Mouse (Mus musculus): ENCODE results near the gene Znhit3. TPM values are rescaled to one million over a fixed set of nuclear protein-coding genes. Genes with fewer than 3 reads are reported as not detected.
"Not testable (repeated sequence)": the region's sequence is repeated elsewhere in the genome, so short reads cannot be mapped to it uniquely, and the experiment has no call there.

Gene Znhit3
- polyA plus RNA-seq, 1 experiment from 2014 or later, result 65.9 TPM

DNA sequence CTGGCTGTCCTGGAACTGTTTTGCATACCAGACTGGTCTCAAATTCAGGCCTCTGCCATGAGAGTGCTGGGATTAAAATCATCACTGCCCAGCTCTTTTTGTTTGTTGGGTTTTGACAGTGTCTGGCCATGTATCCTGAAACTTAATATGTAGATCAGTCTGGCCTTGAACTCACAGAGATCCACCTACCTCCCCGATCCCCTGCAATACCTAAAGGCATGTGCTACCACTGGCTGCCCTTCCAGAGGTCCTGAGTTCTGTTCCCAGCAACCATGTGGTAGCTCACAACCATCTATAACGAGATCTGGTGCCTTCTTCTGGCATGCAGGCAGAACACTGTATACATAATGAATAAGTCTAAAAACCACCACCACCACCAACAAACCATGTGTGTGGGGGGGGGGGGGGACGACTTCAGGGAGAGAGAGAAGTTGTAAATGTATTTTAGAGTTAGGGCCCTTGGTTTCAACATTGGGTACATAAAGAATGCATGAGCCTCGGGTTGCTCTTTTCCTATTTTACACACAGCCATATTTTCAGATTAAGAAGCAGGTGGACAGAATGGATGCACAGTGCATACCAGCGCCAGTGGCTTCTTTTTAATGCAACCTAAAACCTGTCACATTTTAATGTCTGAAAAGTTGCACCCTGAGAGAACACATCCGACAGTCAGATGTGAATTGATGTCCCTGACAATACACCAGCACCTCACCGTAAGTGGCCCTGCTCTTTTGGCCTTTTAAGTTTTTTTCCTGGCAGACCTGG lies 37.0 kb downstream of the Znhit3 start:
- peak overlapping the region; percentile 63 for H3K4me3 ChIP-seq (ENCODE audit: low read depth, low read length)
- no peak for ATAC-seq (replicated peaks; ENCODE audit: low FRiP score, low TSS enrichment, low read depth)
- peaks cover 7% of the 10 kb centered on the region; the same call in 1 of the 2 replicates for H3K4me1 ChIP-seq (replicated peaks; ENCODE audit: control insufficient read depth, insufficient read depth, low read length)
- peaks cover 8% of the 10 kb centered on the region; the same call in 1 of the 2 replicates for H3K36me3 ChIP-seq (ENCODE audit: control insufficient read depth, insufficient read depth, low read length)
- WGBS, result 21% methylated on average over 7 of the region's 7 CpGs
- no peaks in the 10 kb centered on the region for H3K27me3 ChIP-seq (replicated peaks; ENCODE audit: control insufficient read depth, insufficient read depth, low read length)
- H3K9ac ChIP-seq (ENCODE audit: low read length), result peak overlapping the region; percentile 86
- no peaks in the 10 kb centered on the region for H3K9me3 ChIP-seq (ENCODE audit: control insufficient read depth, low read length)
- H3K4me2 ChIP-seq (ENCODE audit: low read length), result peak overlapping the region; percentile 96
- DNase-seq (ENCODE audit: low spot score), result no peak
- peak overlapping the region; percentile 91; the same call in 1 of the 2 replicates for H3K27ac ChIP-seq (ENCODE audit: low read depth)

DNA sequence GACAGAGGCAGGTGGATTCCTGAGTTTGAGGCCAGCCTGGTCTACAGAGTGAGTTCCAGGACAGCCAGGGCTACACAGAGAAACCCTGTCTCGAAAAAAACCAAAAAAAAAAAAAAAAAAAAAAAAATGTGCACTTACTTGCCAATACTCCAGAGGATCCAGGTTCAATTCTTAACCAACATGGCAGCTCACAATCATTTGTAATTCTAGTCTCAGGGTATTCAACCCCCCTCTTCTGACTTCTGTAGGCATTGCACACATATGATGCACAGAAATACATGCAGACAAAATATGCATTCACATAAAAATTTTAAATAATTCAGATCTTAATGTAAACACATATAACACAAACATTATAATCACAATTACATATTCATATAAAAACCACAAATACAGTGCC lies 40.1 kb downstream of the Znhit3 start:
- not testable (repeated sequence) for ATAC-seq (replicated peaks; ENCODE audit: low FRiP score, low TSS enrichment, low read depth)

DNA sequence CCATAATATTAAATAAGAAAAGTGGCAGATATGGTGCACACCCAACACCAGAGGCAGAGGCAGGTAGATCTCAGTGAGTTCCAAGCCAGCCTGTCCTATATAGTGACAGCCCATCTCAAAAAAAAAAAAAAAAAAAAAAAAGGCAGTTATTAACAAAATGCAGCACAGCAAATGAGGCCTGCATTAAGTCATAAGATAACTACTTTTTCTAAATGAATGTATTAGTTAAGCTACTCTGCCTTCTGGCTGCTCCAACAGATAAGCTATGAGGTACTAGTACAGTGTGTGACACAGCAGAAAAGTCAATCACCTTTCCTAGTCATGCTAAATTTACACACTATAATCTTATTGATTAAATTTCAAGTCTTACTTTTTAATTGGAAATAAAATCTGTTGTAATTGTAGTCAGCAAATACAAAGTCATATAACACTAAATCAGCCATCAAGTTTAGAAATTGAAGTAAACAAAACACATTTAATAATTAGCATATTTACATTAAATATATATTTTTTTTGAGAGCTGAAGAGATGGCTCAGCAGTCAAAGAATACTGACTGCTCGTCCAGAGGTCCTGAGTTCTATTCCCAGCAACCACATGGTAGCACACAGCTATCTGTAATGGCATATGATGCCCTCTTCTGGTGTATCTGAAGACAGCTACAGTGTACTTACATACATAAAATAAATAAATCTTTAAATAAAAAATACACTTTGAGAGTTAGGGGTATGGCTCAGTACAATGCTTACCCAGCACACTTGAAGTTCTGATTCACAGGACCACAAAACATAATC lies 42.9 kb downstream of the Znhit3 start:
- WGBS, result 73% methylated on average over 1 of the region's 1 CpGs
- no peak overlapping the region for H3K4me3 ChIP-seq (ENCODE audit: low read depth, low read length)
- no peak overlapping the region for H3K9ac ChIP-seq (ENCODE audit: low read length)
- no peaks in the 10 kb centered on the region for H3K9me3 ChIP-seq (ENCODE audit: control insufficient read depth, low read length)
- H3K27me3 ChIP-seq (replicated peaks; ENCODE audit: control insufficient read depth, insufficient read depth, low read length), result no peaks in the 10 kb centered on the region
- ATAC-seq (replicated peaks; ENCODE audit: low FRiP score, low TSS enrichment, low read depth) (no peak), DNase-seq (ENCODE audit: low spot score) (no peak)
- no peaks in the 10 kb centered on the region; the same call in 1 of the 2 replicates for H3K36me3 ChIP-seq (ENCODE audit: control insufficient read depth, insufficient read depth, low read length)
- no peak overlapping the region for H3K27ac ChIP-seq (ENCODE audit: low read depth)
- peaks cover 12% of the 10 kb centered on the region; the same call in 1 of the 2 replicates for H3K4me1 ChIP-seq (replicated peaks; ENCODE audit: control insufficient read depth, insufficient read depth, low read length)
- H3K4me2 ChIP-seq (ENCODE audit: low read length), result no peak overlapping the region

More for the DNA sequence above, 40.1 kb downstream of the Znhit3 start:
- not testable (repeated sequence) for H3K4me2 ChIP-seq (ENCODE audit: low read length); H3K27me3 ChIP-seq (replicated peaks; ENCODE audit: control insufficient read depth, insufficient read depth, low read length); H3K9me3 ChIP-seq (ENCODE audit: control insufficient read depth, low read length); DNase-seq (ENCODE audit: low spot score); H3K9ac ChIP-seq (ENCODE audit: low read length); H3K4me1 ChIP-seq (replicated peaks; ENCODE audit: control insufficient read depth, insufficient read depth, low read length); H3K27ac ChIP-seq (ENCODE audit: low read depth); H3K36me3 ChIP-seq (ENCODE audit: control insufficient read depth, insufficient read depth, low read length); H3K4me3 ChIP-seq (ENCODE audit: low read depth, low read length)
- no CpG with 5 or more reads among the region's 1 CpGs for WGBS

DNA sequence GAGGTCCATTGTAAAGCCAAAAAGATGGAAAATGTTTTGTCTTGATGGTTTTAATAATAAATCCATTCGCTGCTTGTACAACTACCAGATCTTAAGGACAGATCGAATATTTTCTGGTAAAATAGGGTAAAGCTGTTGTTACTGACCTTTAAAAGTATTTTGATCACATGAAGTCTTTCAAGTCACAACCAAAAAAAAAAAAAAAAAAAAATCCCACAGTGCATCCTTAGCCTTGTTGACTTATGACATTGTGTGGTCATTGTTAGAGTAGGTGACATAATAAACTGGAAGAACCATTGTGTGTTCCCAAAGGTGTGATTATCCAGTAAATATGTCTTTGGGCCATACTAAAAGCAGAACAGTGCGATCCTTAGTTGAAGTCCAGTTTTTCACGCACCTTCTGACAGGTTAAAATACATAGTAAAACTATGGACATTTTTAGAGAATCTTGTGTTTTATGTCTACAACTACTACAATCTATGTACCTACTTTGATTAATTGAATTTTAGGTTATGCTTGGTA lies 44.6 kb downstream of the Znhit3 start:
- Histone ChIP-seq H3K4me3 (ENCODE audit: low read depth, low read length) (peak overlapping the region; percentile 77), H3K27ac (ENCODE audit: low read depth) (peak overlapping the region; percentile 99), H3K9me3 (ENCODE audit: control insufficient read depth, low read length) (no peaks in the 10 kb centered on the region), H3K4me2 (ENCODE audit: low read length) (peak overlapping the region; percentile 76), H3K9ac (ENCODE audit: low read length) (peak overlapping the region; percentile 94), H3K4me1 (replicated peaks; ENCODE audit: control insufficient read depth, insufficient read depth, low read length) (peaks cover 21% of the 10 kb centered on the region), H3K27me3 (replicated peaks; ENCODE audit: control insufficient read depth, insufficient read depth, low read length) (no peaks in the 10 kb centered on the region), H3K36me3 (ENCODE audit: control insufficient read depth, insufficient read depth, low read length) (peaks cover 6% of the 10 kb centered on the region)
- DNase-seq (ENCODE audit: low spot score) (no peak), ATAC-seq (replicated peaks; ENCODE audit: low FRiP score, low TSS enrichment, low read depth) (no peak)
- 69% methylated on average over 4 of the region's 4 CpGs for WGBS

GRCm38 (mm10) chr11:84871046-84871445 lies 45.1 kb downstream of the Znhit3 start:
- H3K4me3 ChIP-seq (ENCODE audit: low read depth, low read length), result peak overlapping the region; percentile 77
- H3K9ac ChIP-seq (ENCODE audit: low read length), result peak overlapping the region; percentile 94
- peaks cover 21% of the 10 kb centered on the region for H3K4me1 ChIP-seq (replicated peaks; ENCODE audit: control insufficient read depth, insufficient read depth, low read length)
- DNase-seq (ENCODE audit: low spot score) (no peak), ATAC-seq (replicated peaks; ENCODE audit: low FRiP score, low TSS enrichment, low read depth) (peak; percentile 36; the same call in 1 of the 2 replicates)
- 2% methylated on average over 10 of the region's 10 CpGs for WGBS
- H3K36me3 ChIP-seq (ENCODE audit: control insufficient read depth, insufficient read depth, low read length), result peaks cover 9% of the 10 kb centered on the region
- H3K9me3 ChIP-seq (ENCODE audit: control insufficient read depth, low read length), result no peaks in the 10 kb centered on the region
- H3K4me2 ChIP-seq (ENCODE audit: low read length), result peak overlapping the region; percentile 76
- H3K27ac ChIP-seq (ENCODE audit: low read depth), result peak overlapping the region; percentile 99
- no peaks in the 10 kb centered on the region for H3K27me3 ChIP-seq (replicated peaks; ENCODE audit: control insufficient read depth, insufficient read depth, low read length)

- peak; percentile 90 for ATAC-seq (replicated peaks; ENCODE audit: low FRiP score, low TSS enrichment, low read depth)
- under 1% methylated on average over 54 of the region's 62 CpGs for WGBS
- H3K9ac ChIP-seq (ENCODE audit: low read length), result peak within 1 kb of the TSS; percentile 94
These were observed 45.7 kb downstream of the Znhit3 start, which contains the start of gene Ggnbp2 for GRCm38 (mm10) chr11:84870337-84871043. Gene Ggnbp2 (minus strand): TSS chr11:84870817.

GRCm38 (mm10) chr11:84869537-84870232 lies 46.5 kb downstream of the Znhit3 start:
- peak overlapping the region; percentile 97 for H3K4me3 ChIP-seq (ENCODE audit: low read depth, low read length)
- peak overlapping the region; percentile 92 for H3K4me2 ChIP-seq (ENCODE audit: low read length)
- peaks cover 22% of the 10 kb centered on the region for H3K36me3 ChIP-seq (ENCODE audit: control insufficient read depth, insufficient read depth, low read length)
- H3K9me3 ChIP-seq (ENCODE audit: control insufficient read depth, low read length), result no peaks in the 10 kb centered on the region
- H3K9ac ChIP-seq (ENCODE audit: low read length), result peak overlapping the region; percentile 94
- no peaks in the 10 kb centered on the region for H3K27me3 ChIP-seq (replicated peaks; ENCODE audit: control insufficient read depth, insufficient read depth, low read length)
- peaks cover 21% of the 10 kb centered on the region for H3K4me1 ChIP-seq (replicated peaks; ENCODE audit: control insufficient read depth, insufficient read depth, low read length)
- ATAC-seq (replicated peaks; ENCODE audit: low FRiP score, low TSS enrichment, low read depth) (peak; percentile 82), DNase-seq (ENCODE audit: low spot score) (peak; percentile 98)
- WGBS, result under 1% methylated on average over 60 of the region's 61 CpGs
- peak overlapping the region; percentile 91 for H3K27ac ChIP-seq (ENCODE audit: low read depth)

More at GRCm38 (mm10) chr11:84870337-84871043, 45.7 kb downstream of the Znhit3 start, which contains the start of gene Ggnbp2:
- H3K4me1 ChIP-seq (replicated peaks; ENCODE audit: control insufficient read depth, insufficient read depth, low read length), result peaks cover 21% of the 10 kb centered on the region
- H3K4me3 ChIP-seq (ENCODE audit: low read depth, low read length), result peak within 1 kb of the TSS; percentile 97
- no peaks in the 10 kb centered on the region for H3K9me3 ChIP-seq (ENCODE audit: control insufficient read depth, low read length)
- peak within 1 kb of the TSS; percentile 92 for H3K4me2 ChIP-seq (ENCODE audit: low read length)
- peak within 1 kb of the TSS; percentile 99 for H3K27ac ChIP-seq (ENCODE audit: low read depth)
- peak; percentile 96 for DNase-seq (ENCODE audit: low spot score)
- H3K27me3 ChIP-seq (replicated peaks; ENCODE audit: control insufficient read depth, insufficient read depth, low read length), result no peaks in the 10 kb centered on the region
- peaks cover 15% of the 10 kb centered on the region for H3K36me3 ChIP-seq (ENCODE audit: control insufficient read depth, insufficient read depth, low read length)

All from intestine, embryonic 14.5 days (tissue).